Mouse (Mus musculus) E14TG2a.4 (cell line): ENCODE measurements around the gene Rasgef1c.
A peak's percentile ranks its signal among the peaks of the same experiment; 100 is the strongest.

Source experiments
- H3K27me3 ChIP-seq: 2 replicates; pipeline ENCODE4 v1.6.1; 2014; ENCODE audit warnings: low read length, control low read depth; ENCODE audit not compliant: insufficient read depth
- H3K36me3 ChIP-seq: 2 replicates; pipeline ENCODE4 v1.6.1; 2014; ENCODE audit warnings: low read length, control low read depth; ENCODE audit not compliant: insufficient read depth
- H3K4me1 ChIP-seq: replicated peaks from 2 replicates; pipeline ENCODE4 v1.6.1; 2014; ENCODE audit warnings: low read depth, low read length, control low read depth
- H3K4me3 ChIP-seq: replicated peaks from 2 replicates; pipeline ENCODE4 v1.5.1; 2014; ENCODE audit warnings: mild to moderate bottlenecking, low read length
- H3K9me3 ChIP-seq: 2 replicates; pipeline ENCODE4 v1.6.1; 2014; ENCODE audit warnings: low read length, control low read depth
- CTCF ChIP-seq: conservative IDR thresholded peaks from 2 replicates; pipeline ENCODE4 v1.5.1; 2014; ENCODE audit warnings: low read length
- NANOG ChIP-seq: IDR thresholded peaks from 2 replicates; pipeline ENCODE4 v1.6.1; 2014; ENCODE audit warnings: borderline replicate concordance, low read length, mixed read lengths
- POU5F1 ChIP-seq: IDR thresholded peaks from 2 replicates; pipeline ENCODE4 v1.6.1; 2014; ENCODE audit warnings: low read length, borderline replicate concordance

Gene Rasgef1c

GRCm38 (mm10) chr11:50016503-50016902 is 114.9 kb downstream of the Rasgef1c start:
- no peaks in the 10 kb centered on the region for H3K36me3 ChIP-seq
- H3K9me3 ChIP-seq, result no peaks in the 10 kb centered on the region
- H3K4me1 ChIP-seq, result peaks cover 22% of the 10 kb centered on the region
- no peak for TF ChIP-seq NANOG
- TF ChIP-seq CTCF, result no peak
- TF ChIP-seq POU5F1, result no peak
- no peak overlapping the region for H3K4me3 ChIP-seq
- peaks cover 54% of the 10 kb centered on the region for H3K27me3 ChIP-seq

GRCm38 (mm10) chr11:50017511-50017910 is 115.9 kb downstream of the Rasgef1c start:
- Histone ChIP-seq H3K9me3 (no peaks in the 10 kb centered on the region), H3K4me1 (peaks cover 16% of the 10 kb centered on the region)

GRCm38 (mm10) chr11:50018848-50019247 is 117.2 kb downstream of the Rasgef1c start:
- TF ChIP-seq CTCF (no peak), NANOG (no peak), POU5F1 (no peak)
- peaks cover 3% of the 10 kb centered on the region; the same call in 1 of the 2 replicates for H3K9me3 ChIP-seq
- H3K27me3 ChIP-seq, result peaks cover 54% of the 10 kb centered on the region
- H3K4me3 ChIP-seq, result no peak overlapping the region
- peaks cover 7% of the 10 kb centered on the region for H3K4me1 ChIP-seq
- no peaks in the 10 kb centered on the region for H3K36me3 ChIP-seq

More at GRCm38 (mm10) chr11:50017511-50017910, 115.9 kb downstream of the Rasgef1c start:
- Histone ChIP-seq H3K36me3 (no peaks in the 10 kb centered on the region), H3K27me3 (peaks cover 49% of the 10 kb centered on the region), H3K4me3 (no peak overlapping the region)
- TF ChIP-seq POU5F1 (no peak), NANOG (no peak)

- no peaks in the 10 kb centered on the region for H3K36me3 ChIP-seq
- no peak for TF ChIP-seq NANOG
- H3K27me3 ChIP-seq, result peaks cover 68% of the 10 kb centered on the region
- H3K4me3 ChIP-seq, result no peak overlapping the region
- peaks cover 10% of the 10 kb centered on the region; the same call in 1 of the 2 replicates for H3K9me3 ChIP-seq
- H3K4me1 ChIP-seq, result peaks cover 11% of the 10 kb centered on the region
Observed at GRCm38 (mm10) chr11:50022085-50022484, 120.5 kb downstream of the Rasgef1c start.

GRCm38 (mm10) chr11:50024445-50024832 is 122.8 kb downstream of the Rasgef1c start:
- peaks cover 60% of the 10 kb centered on the region for H3K27me3 ChIP-seq
- H3K4me1 ChIP-seq, result peaks cover 11% of the 10 kb centered on the region
- TF ChIP-seq POU5F1 (no peak), CTCF (no peak), NANOG (no peak)
- H3K4me3 ChIP-seq, result peak overlapping the region; percentile 85
- H3K36me3 ChIP-seq, result no peaks in the 10 kb centered on the region
- H3K9me3 ChIP-seq, result peaks cover 10% of the 10 kb centered on the region; the same call in 1 of the 2 replicates

GRCm38 (mm10) chr11:50024833-50025720 is 123.4 kb downstream of the Rasgef1c start, which contains the start of gene Rnf130:
Gene Rnf130 (plus strand): TSS chr11:50025346.
- TF ChIP-seq POU5F1 (no peak), NANOG (no peak), CTCF (no peak)
- H3K4me1 ChIP-seq, result peaks cover 11% of the 10 kb centered on the region
- H3K9me3 ChIP-seq, result peaks cover 10% of the 10 kb centered on the region; the same call in 1 of the 2 replicates

GRCm38 (mm10) chr11:50025721-50026520 is 124.3 kb downstream of the Rasgef1c start:
- H3K27me3 ChIP-seq, result peaks cover 55% of the 10 kb centered on the region
- TF ChIP-seq POU5F1, result no peak
- TF ChIP-seq NANOG, result no peak
- no peak for TF ChIP-seq CTCF
- peaks cover 10% of the 10 kb centered on the region; the same call in 1 of the 2 replicates for H3K9me3 ChIP-seq
- peaks cover 11% of the 10 kb centered on the region for H3K4me1 ChIP-seq
- no peaks in the 10 kb centered on the region for H3K36me3 ChIP-seq
- peak overlapping the region; percentile 85 for H3K4me3 ChIP-seq

More at GRCm38 (mm10) chr11:50024833-50025720, 123.4 kb downstream of the Rasgef1c start, which contains the start of gene Rnf130:
- H3K4me3 ChIP-seq, result peak within 1 kb of the TSS; percentile 85
- H3K36me3 ChIP-seq, result no peaks in the 10 kb centered on the region
- peaks cover 59% of the 10 kb centered on the region for H3K27me3 ChIP-seq

- Histone ChIP-seq H3K9me3 (peaks cover 10% of the 10 kb centered on the region; the same call in 1 of the 2 replicates), H3K27me3 (peaks cover 51% of the 10 kb centered on the region), H3K36me3 (no peaks in the 10 kb centered on the region), H3K4me1 (peaks cover 7% of the 10 kb centered on the region), H3K4me3 (no peak overlapping the region)
- TF ChIP-seq CTCF, result no peak
- no peak for TF ChIP-seq POU5F1
- no peak for TF ChIP-seq NANOG
Observed at GRCm38 (mm10) chr11:50026521-50027090, 125.0 kb downstream of the Rasgef1c start.
